ENCODE assay signal across 8 mouse cellular contexts in genomic region chr5:7899537-7899936, GRCm38 (mm10).
DNase-seq lines count a peak whose midpoint lies in the region; ATAC-seq and TF ChIP-seq lines count a peak whose summit lies in the region.

No protein-coding gene starts in this region.

- no peaks in the 10 kb centered on the region for H3K9me3 ChIP-seq in forebrain, postnatal 0 days (ENCODE audit: low read length)
- no peaks in the 10 kb centered on the region for H3K9me3 ChIP-seq in limb, embryonic 14.5 days (ENCODE audit: control insufficient read depth, low read length)
- H3K9me3 ChIP-seq in stomach, embryonic 14.5 days (ENCODE audit: control insufficient read depth, low read depth, low read length), result no peaks in the 10 kb centered on the region

- H3K4me3 ChIP-seq in forebrain, postnatal 0 days (ENCODE audit: low read depth, low read length), result no peak overlapping the region
- H3K4me3 ChIP-seq in limb, embryonic 14.5 days (replicated peaks; ENCODE audit: low read length), result no peak overlapping the region
- H3K4me3 ChIP-seq in stomach, embryonic 14.5 days (ENCODE audit: low read depth, low read length), result no peak overlapping the region

- H3K27ac ChIP-seq in forebrain, postnatal 0 days (ENCODE audit: low read depth, low read length), result no peak overlapping the region
- no peak overlapping the region for H3K27ac ChIP-seq in limb, embryonic 14.5 days (replicated peaks; ENCODE audit: low read depth, low read length)
- H3K27ac ChIP-seq in stomach, embryonic 14.5 days (ENCODE audit: low read length), result no peak overlapping the region

- WGBS in forebrain, postnatal 0 days, result 72% methylated on average over 3 of the region's 3 CpGs
- 69% methylated on average over 3 of the region's 3 CpGs for WGBS in limb, embryonic 14.5 days
- 61% methylated on average over 3 of the region's 3 CpGs for WGBS in stomach, embryonic 14.5 days

- H3K36me3 ChIP-seq in forebrain, postnatal 0 days (ENCODE audit: insufficient read depth), result no peaks in the 10 kb centered on the region
- no peaks in the 10 kb centered on the region for H3K36me3 ChIP-seq in limb, embryonic 14.5 days (ENCODE audit: control insufficient read depth, insufficient read depth, low read length)
- H3K36me3 ChIP-seq in stomach, embryonic 14.5 days (ENCODE audit: control insufficient read depth, insufficient read depth, low read length), result no peaks in the 10 kb centered on the region

- ATAC-seq in forebrain, postnatal 0 days, result peak; percentile 81
- no peak for ATAC-seq in limb, embryonic 14.5 days (ENCODE audit: low FRiP score, low read depth)
- 0 out of 2 replicates have a peak, but pooled peaks have one; percentile 53 for ATAC-seq in stomach, embryonic 14.5 days (ENCODE audit: insufficient number of reproducible peaks, insufficient read depth, low FRiP score, low read depth)

- H3K4me2 ChIP-seq in forebrain, postnatal 0 days (ENCODE audit: low read depth), result no peak overlapping the region
- H3K4me2 ChIP-seq in limb, embryonic 14.5 days (replicated peaks; ENCODE audit: low read depth, low read length, severe bottlenecking), result no peak overlapping the region
- no peak overlapping the region for H3K4me2 ChIP-seq in stomach, embryonic 14.5 days (replicated peaks; ENCODE audit: low read depth, low read length)

- H3K27me3 ChIP-seq in forebrain, postnatal 0 days (ENCODE audit: insufficient read depth, low read length), result no peaks in the 10 kb centered on the region
- H3K27me3 ChIP-seq in limb, embryonic 14.5 days (ENCODE audit: control insufficient read depth, insufficient read depth, low read length), result no peaks in the 10 kb centered on the region
- H3K27me3 ChIP-seq in stomach, embryonic 14.5 days (ENCODE audit: control insufficient read depth, insufficient read depth, low read length), result no peaks in the 10 kb centered on the region

- H3K4me1 ChIP-seq in forebrain, postnatal 0 days (ENCODE audit: insufficient read depth), result no peaks in the 10 kb centered on the region
- H3K4me1 ChIP-seq in limb, embryonic 14.5 days (ENCODE audit: control insufficient read depth, insufficient read depth, low read length), result no peaks in the 10 kb centered on the region
- no peaks in the 10 kb centered on the region for H3K4me1 ChIP-seq in stomach, embryonic 14.5 days (ENCODE audit: control insufficient read depth, insufficient read depth, low read length)

- TF ChIP-seq POLR2A in limb, embryonic 14.5 days (IDR thresholded peaks at IDR 0.05; ENCODE audit: borderline replicate concordance, extremely low read depth, insufficient read depth, insufficient read length), result no peak

- peak; percentile 69 for TF ChIP-seq CTCF in forebrain, postnatal 0 days (IDR thresholded peaks at IDR 0.05; ENCODE audit: low read depth)

- peak; percentile 22 for DNase-seq in adrenal gland, postnatal 10 days
- DNase-seq in adrenal gland, postnatal 4 days (ENCODE audit: low spot score in 2 of 2), result no peak
- peak; percentile 46 to 62 for DNase-seq in kidney, postnatal 4 days
- DNase-seq in kidney, adult 11 months, result no peak
- peak; percentile 59 for DNase-seq in forebrain, postnatal 0 days
- DNase-seq in limb, embryonic 14.5 days (ENCODE audit: low spot score), result peak; percentile 42
- no peak for DNase-seq in spleen, postnatal 10 days (ENCODE audit: low spot score in 2 of 2)

- H3K9ac ChIP-seq in forebrain, postnatal 0 days, result no peak overlapping the region
- H3K9ac ChIP-seq in limb, embryonic 14.5 days (ENCODE audit: low read depth, low read length, severe bottlenecking), result no peak overlapping the region
- no peak overlapping the region for H3K9ac ChIP-seq in stomach, embryonic 14.5 days (replicated peaks; ENCODE audit: low read depth, low read length)

Comparison
In these comparisons a context has a peak if more than half of its experiments do, and no peak if none do; other contexts are left out.
1. DNase-seq: peak in adrenal gland, postnatal 10 days (single experiment), kidney, postnatal 4 days (2 of 2), forebrain, postnatal 0 days (single experiment) and limb, embryonic 14.5 days (single experiment); none in adrenal gland, postnatal 4 days (0 of 2), kidney, adult 11 months (single experiment) and spleen, postnatal 10 days (0 of 2).